Mouse (Mus musculus) intestine, embryonic 16.5 days (tissue): ENCODE measurements around the gene Ufl1. TPM values are rescaled to one million over a fixed set of nuclear protein-coding genes. Genes with fewer than 3 reads are reported as not detected.

Experiments
- polyA plus RNA-seq: library from polyadenylated mRNA; unstranded; fragments of >200 nt; fragmentation: Nextera tagmentation; extraction: Ambion mirVana; gene quantifications from 2 replicates; pipeline ENCODE4 v1.2.1, GENCODE M21; 2015

Gene Ufl1
- polyA plus RNA-seq, 1 experiment from 2014 or later = 44.5 TPM

Other genes with a start within 250 kb of the Ufl1 start
- 0.16 and 0.20 TPM in 2 replicates for gene Fhl5, start 38.9 kb downstream of the Ufl1 start, polyA plus RNA-seq